Mouse (Mus musculus): Measurements from ENCODE around the gene Shroom3.

Shroom3 gene

DNA sequence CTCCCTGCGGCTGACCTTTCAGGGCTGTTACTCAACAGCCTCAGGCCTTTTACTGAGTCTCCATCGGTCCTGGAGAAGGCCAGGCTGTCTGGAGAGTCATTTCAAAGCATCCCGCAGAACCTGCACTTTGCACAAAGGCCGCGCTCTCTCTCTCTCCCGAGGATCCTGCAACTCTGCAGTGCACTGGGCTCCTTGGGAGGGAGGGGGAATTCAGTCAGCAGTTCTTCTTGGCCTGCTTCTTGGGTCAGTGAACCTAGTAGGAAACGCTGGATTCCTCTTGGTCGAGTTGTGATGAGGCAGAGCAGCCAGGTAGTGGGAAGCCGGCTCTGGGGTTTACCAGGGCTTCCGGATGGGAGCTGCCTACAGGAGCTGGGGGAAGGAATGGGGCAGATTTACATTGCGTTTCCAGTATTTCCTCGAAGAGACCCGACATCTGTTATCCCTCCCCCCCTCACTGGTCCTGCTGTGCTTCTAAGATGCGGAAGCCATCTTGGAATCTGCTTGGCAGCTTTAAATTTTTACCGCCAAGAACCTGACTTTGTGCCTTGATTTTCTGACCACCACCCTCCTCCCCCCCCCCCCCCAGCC, 305.6 kb downstream of the Shroom3 start:
- ChIA-PET CTCF (interaction anchor here in 3 of 4 experiments (0.7 to 1.6 kb wide), 4 partner anchors 18 to 28 kb away, joined by 3 to 4 read pairs (median 3); no protein-coding TSS in a partner anchor), POLR2A (interaction anchor here in 3 of 4 experiments (0.6 to 7.1 kb wide), 38 partner anchors 11 to 891 kb away, joined by 3 to 71 read pairs (median 3); partner anchors contain the start of genes Sowahb (in 2 of the 3) and Ccng2 (in 1 of the 3))

GRCm38 (mm10) chr5:92992106-92992505, 308.9 kb downstream of the Shroom3 start:
- POLR2A ChIA-PET = interaction anchor here (0.5 to 1.9 kb wide), 12 partner anchors 14 to 238 kb away, joined by 3 to 8 read pairs (median 4); no protein-coding TSS in a partner anchor
- CTCF ChIA-PET = interaction anchor here (0.6 to 1.5 kb wide), 18 partner anchors 8 to 386 kb away, joined by 3 to 12 read pairs (median 3); partner anchors contain the start of gene Sowahb (in 1 of the 4)

- ChIA-PET POLR2A (interaction anchor here in 2 of 4 experiments (0.6 to 2.6 kb wide), 8 partner anchors 9 to 157 kb away, joined by 3 to 10 read pairs (median 4); no protein-coding TSS in a partner anchor), CTCF (interaction anchor here in 2 of 4 experiments (0.9 to 1.2 kb wide), 3 partner anchors 10 to 329 kb away, joined by 3 read pairs; no protein-coding TSS in a partner anchor)
These were observed 311.1 kb downstream of the Shroom3 start for GRCm38 (mm10) chr5:92994309-92994708.

GRCm38 (mm10) chr5:92994861-92995260, 311.6 kb downstream of the Shroom3 start:
- ChIA-PET POLR2A (interaction anchor here in 2 of 4 experiments (0.9 to 2.6 kb wide), 6 partner anchors 9 to 103 kb away, joined by 3 to 10 read pairs (median 4); no protein-coding TSS in a partner anchor), CTCF (interaction anchor here in 2 of 4 experiments (0.8 to 0.9 kb wide), 2 partner anchors 24 to 329 kb away, joined by 3 read pairs; no protein-coding TSS in a partner anchor)

- ChIA-PET POLR2A (interaction anchor here in 3 of 4 experiments (0.6 to 1.5 kb wide), 3 partner anchors 9 to 243 kb away, joined by 3 to 5 read pairs (median 3); no protein-coding TSS in a partner anchor), CTCF (no interaction called here)
These were observed 314.3 kb downstream of the Shroom3 start for GRCm38 (mm10) chr5:92997428-92998120.

DNA sequence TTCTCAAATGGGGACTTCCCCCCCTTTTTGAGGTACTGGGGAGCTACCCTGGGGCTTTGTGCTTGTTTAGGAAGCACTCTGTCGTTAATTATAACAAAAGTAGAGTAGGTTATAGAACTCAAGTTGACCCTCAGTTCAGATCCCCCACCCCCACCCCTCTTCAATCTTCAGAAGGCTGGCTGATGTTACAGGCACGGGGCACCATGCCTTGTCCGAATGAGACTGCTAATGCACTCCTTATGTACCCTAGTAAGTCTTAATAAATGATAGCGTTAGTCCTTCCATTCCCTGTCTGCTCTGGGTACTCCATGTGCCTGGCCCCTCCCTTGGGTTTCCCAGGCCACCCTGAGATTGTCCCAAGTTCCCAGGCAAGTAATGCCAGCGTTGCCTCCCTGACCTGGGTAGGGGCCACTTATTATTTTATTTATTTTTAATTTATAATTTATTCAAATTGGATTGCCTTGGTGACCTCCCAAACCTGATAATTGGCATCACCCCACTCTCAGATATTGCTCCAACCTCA, 315.3 kb downstream of the Shroom3 start:
- POLR2A ChIA-PET = no interaction called here
- CTCF ChIA-PET = no interaction called here

- ChIA-PET CTCF (no interaction called here), POLR2A (interaction anchor here in 2 of 4 experiments (0.8 to 1.6 kb wide), 5 partner anchors 12 to 165 kb away, joined by 3 to 6 read pairs (median 3); no protein-coding TSS in a partner anchor)
These were observed 316.8 kb downstream of the Shroom3 start for GRCm38 (mm10) chr5:93000060-93000459.

DNA sequence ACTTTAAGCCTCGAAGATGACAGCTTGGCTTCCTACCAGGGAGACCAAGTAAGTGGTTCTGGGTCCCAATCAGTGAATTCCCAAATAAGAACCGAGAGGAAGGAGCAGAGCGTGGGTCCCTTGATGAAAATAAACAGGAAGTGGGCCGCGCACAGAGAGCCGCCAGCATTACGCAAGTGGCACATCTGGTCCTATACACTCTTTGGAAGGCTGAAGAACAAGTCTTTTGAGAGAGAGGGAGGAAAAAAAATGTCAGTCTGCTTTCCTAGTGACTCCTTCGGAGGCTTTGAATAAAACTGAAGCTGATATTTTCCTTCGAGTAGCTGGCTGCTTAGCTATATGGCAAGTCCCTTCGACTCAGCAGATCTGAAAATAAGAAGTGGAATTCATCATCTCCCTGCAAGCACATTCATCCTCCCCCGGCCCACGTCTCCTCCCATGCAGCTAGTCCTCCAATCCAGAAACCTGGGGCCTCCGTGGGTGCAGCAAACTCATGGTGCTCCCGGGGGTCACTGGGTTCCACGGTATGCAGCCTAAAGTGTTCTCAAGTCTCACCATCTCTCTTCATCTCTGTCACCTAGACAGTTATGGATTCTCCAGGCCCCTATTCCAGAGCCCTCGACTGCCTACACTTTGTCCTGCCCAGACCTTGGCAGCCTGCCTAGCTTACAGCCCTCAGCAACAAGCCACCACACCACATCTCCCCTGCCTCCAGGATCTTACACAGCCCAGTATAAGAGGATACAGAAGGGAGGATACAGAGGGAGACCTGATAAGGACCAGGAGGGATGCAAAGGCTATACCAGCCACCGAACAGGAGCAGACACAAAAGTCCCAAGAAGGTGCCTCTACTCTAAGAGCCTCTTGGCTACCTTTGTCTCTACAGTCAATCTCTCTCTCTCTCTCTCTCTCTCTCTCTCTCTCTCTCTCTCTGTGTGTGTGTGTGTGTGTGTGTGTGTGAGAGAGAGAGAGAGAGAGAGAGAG, 317.8 kb downstream of the Shroom3 start:
- ChIA-PET POLR2A (interaction anchor here in 2 of 4 experiments (0.5 to 2.1 kb wide), 11 partner anchors 9 to 212 kb away, joined by 3 to 9 read pairs (median 4); no protein-coding TSS in a partner anchor), CTCF (interaction anchor here in 1 of 4 experiments (0.6 kb wide), 1 partner anchor 188 kb away, joined by 3 read pairs; no protein-coding TSS in a partner anchor)

GRCm38 (mm10) chr5:93002615-93003014, 319.4 kb downstream of the Shroom3 start:
- POLR2A ChIA-PET = interaction anchor here in 3 of 4 experiments (1.5 to 2.1 kb wide), 3 partner anchors 16 to 42 kb away, joined by 3 to 9 read pairs (median 6); no protein-coding TSS in a partner anchor
- CTCF ChIA-PET = interaction anchor here in 1 of 4 experiments (0.7 kb wide), 1 partner anchor 10 kb away, joined by 4 read pairs; no protein-coding TSS in a partner anchor

DNA sequence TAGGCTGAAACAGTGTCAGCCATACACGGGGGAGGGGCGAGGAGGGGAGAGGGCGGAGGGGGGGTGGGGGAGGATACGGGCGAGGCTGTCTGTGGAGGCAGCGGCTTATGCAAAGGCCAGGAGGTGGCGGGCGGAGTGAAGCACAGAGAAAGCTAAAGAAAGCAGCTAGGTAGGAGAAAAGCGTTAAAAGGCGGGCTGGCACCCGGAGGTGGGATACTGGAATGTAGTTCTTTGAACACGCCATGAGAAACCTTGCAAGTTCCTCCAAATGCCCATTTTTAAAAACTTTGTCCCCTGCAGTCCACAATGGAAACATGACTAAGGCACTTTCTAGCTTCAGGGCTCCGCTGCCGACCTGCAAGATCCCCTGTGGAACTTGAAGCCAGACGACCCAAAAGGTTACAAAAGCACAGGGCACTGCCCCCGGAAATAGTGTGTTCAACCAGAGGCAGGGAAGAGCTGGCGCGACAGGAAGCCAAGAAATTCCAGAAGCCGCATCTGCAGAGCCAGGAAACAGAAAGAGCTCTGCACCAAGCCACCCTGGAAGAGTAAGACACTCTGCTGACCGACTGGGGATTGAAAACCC, 322.1 kb downstream of the Shroom3 start:
- POLR2A ChIA-PET = interaction anchor here (0.6 to 7.4 kb wide), 67 partner anchors 8 to 454 kb away, joined by 3 to 124 read pairs (median 4); partner anchors contain the start of genes Sept11 (in 3 of the 4), Sowahb (in 2 of the 4) and Ccng2 (in 1 of the 4)

GRCm38 (mm10) chr5:93005815-93006341, 322.6 kb downstream of the Shroom3 start:
- ChIA-PET CTCF (interaction anchor here (0.6 to 2.0 kb wide), 21 partner anchors 10 to 346 kb away, joined by 3 to 9 read pairs (median 4); partner anchors contain the start of gene Sowahb (in 2 of the 4)), POLR2A (interaction anchor here (0.5 to 7.4 kb wide), 72 partner anchors 8 to 454 kb away, joined by 3 to 124 read pairs (median 4); partner anchors contain the start of genes Sept11 (in 3 of the 4), Sowahb (in 2 of the 4) and Ccng2 (in 1 of the 4))

More for the DNA sequence above, 322.1 kb downstream of the Shroom3 start:
- CTCF ChIA-PET = interaction anchor here (0.6 to 2.0 kb wide), 19 partner anchors 9 to 323 kb away, joined by 3 to 9 read pairs (median 4); partner anchors contain the start of gene Sowahb (in 2 of the 4)

DNA sequence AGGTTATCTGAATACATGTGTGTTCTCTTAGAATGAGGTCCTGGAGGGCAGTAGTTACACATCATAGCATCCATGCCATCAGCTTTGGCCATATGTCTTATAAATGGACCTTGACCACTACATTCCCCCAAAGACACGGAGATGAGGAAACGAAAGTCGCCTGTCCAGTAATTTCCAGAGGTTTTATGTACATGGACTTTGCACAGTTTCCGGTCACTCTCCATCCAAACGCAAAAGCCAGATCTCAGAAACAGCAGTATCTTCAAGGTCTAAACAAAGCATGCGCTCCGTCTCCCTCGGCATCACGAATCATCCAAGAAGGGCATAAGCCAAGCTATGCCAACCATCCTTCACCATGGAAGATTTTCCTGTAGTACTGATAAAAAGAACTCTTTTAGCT, 325.0 kb downstream of the Shroom3 start:
- POLR2A ChIA-PET = interaction anchor here in 2 of 4 experiments (1.7 to 7.4 kb wide), 3 partner anchors 10 to 33 kb away, joined by 4 to 124 read pairs (median 41); no protein-coding TSS in a partner anchor
- CTCF ChIA-PET = interaction anchor here in 1 of 4 experiments (0.9 kb wide), 1 partner anchor 16 kb away, joined by 3 read pairs; no protein-coding TSS in a partner anchor
